Mouse (Mus musculus) brain, embryonic 14.5 days (tissue): ENCODE measurements around the gene Casc3. TPM values are rescaled to one million over a fixed set of nuclear protein-coding genes. Genes with fewer than 3 reads are reported as not detected.

Experiments used
- DNase-seq: peaks from one replicate; pipeline ENCODE4 v3.0.0-alpha.2; 2011; ENCODE audit warnings: low read depth
- CTCF ChIP-seq: fragments of 200-500 bp; IDR thresholded peaks from 2 replicates; pipeline ENCODE4 v1.5.1; 2012; ENCODE audit warnings: inconsistent platforms, mild to moderate bottlenecking, moderate library complexity, borderline replicate concordance; ENCODE audit not compliant: insufficient read depth, insufficient read length; ENCODE audit errors: extremely low read depth
- POLR2A ChIP-seq: fragments of 200-500 bp; IDR thresholded peaks from 2 replicates; pipeline ENCODE4 v1.6.1; 2012; ENCODE audit warnings: mild to moderate bottlenecking, inconsistent platforms, borderline replicate concordance; ENCODE audit not compliant: poor library complexity, insufficient read depth, insufficient read length, severe bottlenecking; ENCODE audit errors: extremely low read depth
- polyA plus RNA-seq: library from polyadenylated mRNA; depleted of rRNA; stranded (reverse); fragments of >200 nt; gene quantifications from 2 replicates; pipeline ENCODE4 v1.2.3, GENCODE M21; 2012; rRNA removed

Gene Casc3
- polyA plus RNA-seq, result 66.6 and 74.3 TPM in 2 replicates

DNA sequence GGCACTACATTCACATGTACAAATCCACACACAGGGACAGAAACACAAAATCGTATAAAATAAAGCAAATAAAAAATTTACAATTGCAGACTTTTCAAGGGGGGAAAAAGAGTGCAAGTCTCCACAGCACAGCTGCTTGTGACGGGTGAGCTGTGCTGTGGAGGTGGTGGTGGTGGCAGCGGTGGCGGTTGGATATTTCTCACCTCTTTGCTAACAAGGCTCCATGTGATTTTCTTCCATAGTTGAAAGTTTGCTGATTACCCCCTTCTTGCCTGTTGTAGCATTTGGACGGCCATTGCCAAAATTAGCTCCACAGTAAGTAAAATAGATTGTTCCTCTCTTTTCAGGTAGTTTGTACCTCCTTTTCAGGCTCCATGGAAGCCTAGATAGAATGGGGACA lies at the start of gene Casc3:
Casc3 (plus strand) TSS at position 301 of the 400 bp plus-strand sequence.
- no peak for DNase-seq
- no peak for TF ChIP-seq CTCF
- TF ChIP-seq POLR2A, result no peak

GRCm38 (mm10) chr11:98755726-98756380 lies 48.9 kb upstream of the Casc3 start:
- TF ChIP-seq POLR2A (no peak), CTCF (no peak)
- DNase-seq, result no peak

DNA sequence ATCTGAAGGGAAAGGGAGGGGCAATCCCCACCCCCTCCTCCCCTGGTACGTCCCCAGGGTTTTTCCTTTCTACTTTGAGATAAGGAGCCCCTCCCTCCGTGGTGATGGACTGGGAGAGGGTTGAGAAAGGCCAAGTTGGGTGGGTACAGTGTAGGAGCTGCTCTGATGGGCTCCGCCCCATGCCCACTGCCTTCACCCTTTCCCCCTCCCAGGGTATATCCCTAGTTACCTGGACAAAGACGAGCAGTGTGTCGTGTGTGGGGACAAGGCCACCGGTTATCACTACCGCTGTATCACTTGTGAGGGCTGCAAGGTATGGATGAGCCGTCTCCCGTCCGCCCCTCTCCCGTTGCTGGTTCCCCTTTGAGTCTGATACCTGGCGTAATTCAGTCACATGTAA lies 48.0 kb upstream of the Casc3 start:
- no peak for DNase-seq
- TF ChIP-seq CTCF (no peak), POLR2A (no peak)

- DNase-seq, result no peak
- TF ChIP-seq CTCF, result no peak
- no peak for TF ChIP-seq POLR2A
Measured at GRCm38 (mm10) chr11:98761939-98762338, 42.8 kb upstream of the Casc3 start.

DNA sequence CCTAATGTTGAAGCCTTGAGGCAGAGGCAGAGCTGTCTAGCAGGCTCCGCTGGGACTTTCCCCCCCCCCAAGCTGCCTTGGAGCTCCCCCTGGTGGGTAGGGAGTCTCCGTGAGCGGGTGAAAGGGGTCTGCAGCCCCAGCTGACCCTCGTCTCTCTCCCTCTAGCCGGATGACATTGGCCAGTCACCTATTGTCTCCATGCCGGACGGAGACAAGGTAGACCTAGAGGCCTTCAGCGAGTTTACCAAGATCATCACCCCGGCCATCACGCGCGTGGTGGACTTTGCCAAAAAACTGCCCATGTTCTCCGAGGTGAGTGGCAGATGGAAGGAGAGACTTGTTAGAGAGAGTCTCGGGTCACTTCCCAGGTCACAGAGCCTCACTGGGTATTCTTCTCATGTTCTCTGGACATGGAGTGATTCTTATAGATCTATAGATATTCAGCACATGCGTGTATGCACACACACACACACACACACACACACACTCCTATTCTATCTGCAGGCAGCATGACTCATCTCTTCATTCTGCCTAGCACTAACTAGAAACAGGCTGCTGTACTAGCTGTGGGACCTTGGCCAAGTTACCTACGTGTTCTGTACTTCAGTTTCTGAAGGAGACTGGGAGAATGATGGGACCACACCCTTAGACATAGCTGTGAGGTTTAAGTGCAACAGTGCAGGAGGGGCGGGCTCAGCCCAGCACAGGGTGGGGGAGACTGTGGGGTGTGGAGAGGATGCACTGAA lies 41.8 kb upstream of the Casc3 start:
- no peak for DNase-seq
- TF ChIP-seq CTCF, result peak; percentile 49; the same call in 1 of the 2 replicates
- no peak for TF ChIP-seq POLR2A

DNA sequence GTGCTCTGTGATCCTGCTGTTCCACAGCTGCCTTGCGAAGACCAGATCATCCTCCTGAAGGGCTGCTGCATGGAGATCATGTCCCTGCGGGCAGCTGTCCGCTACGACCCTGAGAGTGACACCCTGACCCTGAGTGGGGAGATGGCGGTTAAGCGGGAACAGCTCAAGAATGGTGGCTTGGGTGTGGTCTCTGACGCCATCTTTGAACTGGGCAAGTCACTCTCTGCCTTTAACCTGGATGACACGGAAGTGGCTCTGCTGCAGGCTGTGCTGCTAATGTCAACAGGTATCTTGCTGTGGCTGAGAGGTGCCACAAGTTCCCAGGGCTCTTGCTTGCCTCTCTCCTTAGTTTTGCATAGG lies 41.2 kb upstream of the Casc3 start:
- no peak for TF ChIP-seq POLR2A
- TF ChIP-seq CTCF, result no peak
- DNase-seq, result no peak

- no peak for TF ChIP-seq POLR2A
- no peak for DNase-seq
Measured at GRCm38 (mm10) chr11:98764091-98764490, 40.6 kb upstream of the Casc3 start.

DNA sequence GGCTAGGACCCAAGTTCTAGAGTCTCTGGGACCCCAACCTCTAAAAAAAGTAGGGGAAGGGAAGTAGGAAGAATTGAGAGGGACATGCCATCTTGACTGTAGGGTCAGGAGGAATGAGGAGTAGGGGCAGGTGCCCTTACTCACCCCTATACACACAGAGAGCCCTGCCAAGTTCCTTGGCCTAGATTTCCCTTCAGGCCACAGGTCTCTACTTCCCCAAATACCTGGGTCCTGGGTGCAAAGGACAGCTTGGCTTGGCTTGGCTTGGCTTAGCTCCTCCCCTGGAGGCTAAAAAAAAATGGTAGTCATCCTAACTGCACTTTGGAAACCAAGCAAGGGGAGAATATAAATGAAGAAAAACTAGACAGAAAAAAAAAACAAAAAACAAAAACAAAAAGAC lies 40.0 kb upstream of the Casc3 start:
- no peak for DNase-seq
- TF ChIP-seq POLR2A, result no peak
- TF ChIP-seq CTCF, result no peak

GRCm38 (mm10) chr11:98765421-98766309 lies 39.0 kb upstream of the Casc3 start:
- DNase-seq, result peak; percentile 74
- TF ChIP-seq POLR2A, result no peak
- TF ChIP-seq CTCF, result no peak

GRCm38 (mm10) chr11:98766346-98766745 lies 38.4 kb upstream of the Casc3 start:
- no peak for DNase-seq
- TF ChIP-seq CTCF (no peak), POLR2A (no peak)

DNA sequence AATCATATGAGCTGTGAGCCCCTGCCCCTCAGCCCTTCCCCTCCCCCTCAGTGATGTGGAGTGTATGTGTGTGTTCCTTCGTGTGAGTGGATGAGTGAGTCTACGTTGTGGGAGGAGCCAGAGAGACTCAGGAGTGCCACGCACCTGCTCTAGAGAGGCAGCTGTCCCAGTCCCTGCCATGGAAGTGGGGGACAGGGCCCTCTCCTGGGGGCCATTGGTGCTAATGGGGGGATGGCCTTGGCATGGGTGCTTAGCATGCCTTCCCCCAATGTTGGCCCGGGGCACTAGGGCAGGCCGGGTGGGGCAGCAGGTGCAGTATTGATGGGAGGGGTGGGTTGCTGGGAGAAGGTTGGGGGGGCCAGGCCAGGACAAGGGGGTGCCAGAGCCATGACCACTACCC lies 37.9 kb upstream of the Casc3 start:
- TF ChIP-seq CTCF (no peak), POLR2A (no peak)
- peak; percentile 45 for DNase-seq
